Mouse (Mus musculus) heart, embryonic 13.5 days (tissue): ENCODE measurements around the gene Emsy. TPM values are rescaled to one million over a fixed set of nuclear protein-coding genes. Genes with fewer than 3 reads are reported as not detected.

ENCODE experiments used
- ATAC-seq: fragments of 200-750 bp; cut with Nextera tagmentation; 2 replicates; pipeline ENCODE4 v1.8.0; 2017; ENCODE audit warnings: moderate TSS enrichment; ENCODE audit not compliant: insufficient number of reproducible peaks, low FRiP score, low TSS enrichment; ENCODE audit errors: extremely low read depth
- H3K27ac ChIP-seq: fragments of 300-500 bp; sonication (generic); replicated peaks from 2 replicates; pipeline ENCODE4 v1.5.1; 2015; ENCODE audit warnings: moderate library complexity, mild to moderate bottlenecking, inconsistent platforms
- H3K27me3 ChIP-seq: fragments of 300-500 bp; sonication (generic); replicated peaks from 2 replicates; pipeline ENCODE4 v1.6.1; 2015; ENCODE audit warnings: mild to moderate bottlenecking, inconsistent platforms
- H3K36me3 ChIP-seq: fragments of 300-500 bp; sonication (generic); 2 replicates; pipeline ENCODE4 v1.6.1; 2015; ENCODE audit warnings: mild to moderate bottlenecking, inconsistent platforms
- H3K4me1 ChIP-seq: fragments of 300-500 bp; sonication (generic); 2 replicates; pipeline ENCODE4 v1.6.1; 2015; ENCODE audit warnings: inconsistent platforms
- H3K4me2 ChIP-seq: fragments of 300-500 bp; sonication (generic); 2 replicates; pipeline ENCODE4 v1.6.1; 2015; ENCODE audit warnings: inconsistent platforms, mild to moderate bottlenecking, moderate library complexity
- H3K4me3 ChIP-seq: fragments of 300-500 bp; sonication (generic); 2 replicates; pipeline ENCODE4 v1.5.1; 2015; ENCODE audit warnings: moderate library complexity, mild to moderate bottlenecking, inconsistent platforms
- H3K9ac ChIP-seq: fragments of 300-500 bp; sonication (generic); 2 replicates; pipeline ENCODE4 v1.6.1; 2015; ENCODE audit warnings: inconsistent platforms, mild to moderate bottlenecking, moderate library complexity
- H3K9me3 ChIP-seq: fragments of 300-500 bp; sonication (generic); 2 replicates; pipeline ENCODE4 v1.6.1; 2016; ENCODE audit warnings: inconsistent platforms
- WGBS: fragments of 180-500 bp; shearing (Covaris S2); methylation state at CpG from one replicate; pipeline ENCODE4 v1.1.7; 2015; ENCODE audit warnings: mixed read lengths; 5-methylcytosine and 5-hydroxymethylcytosine counted together
- polyA plus RNA-seq: library from polyadenylated mRNA; unstranded; fragments of >200 nt; fragmentation: Nextera tagmentation; extraction: Ambion mirVana; gene quantifications from 2 replicates; pipeline ENCODE4 v1.2.1, GENCODE M21; 2015

Gene Emsy
- polyA plus RNA-seq, 1 experiment from 2014 or later = 19.2 TPM

- no peak overlapping the region for H3K4me3 ChIP-seq
- no peak overlapping the region for H3K9ac ChIP-seq
- WGBS = 86% methylated on average over 5 of the region's 5 CpGs
- H3K4me1 ChIP-seq = peaks cover 31% of the 10 kb centered on the region
- H3K36me3 ChIP-seq = no peaks in the 10 kb centered on the region
- H3K4me2 ChIP-seq = no peak overlapping the region
- no peak overlapping the region for H3K27ac ChIP-seq
- no peaks in the 10 kb centered on the region for H3K27me3 ChIP-seq
- H3K9me3 ChIP-seq = no peaks in the 10 kb centered on the region
- no peak for ATAC-seq
Measured at GRCm38 (mm10) chr7:98541564-98541963, 115.0 kb downstream of the Emsy start.

DNA sequence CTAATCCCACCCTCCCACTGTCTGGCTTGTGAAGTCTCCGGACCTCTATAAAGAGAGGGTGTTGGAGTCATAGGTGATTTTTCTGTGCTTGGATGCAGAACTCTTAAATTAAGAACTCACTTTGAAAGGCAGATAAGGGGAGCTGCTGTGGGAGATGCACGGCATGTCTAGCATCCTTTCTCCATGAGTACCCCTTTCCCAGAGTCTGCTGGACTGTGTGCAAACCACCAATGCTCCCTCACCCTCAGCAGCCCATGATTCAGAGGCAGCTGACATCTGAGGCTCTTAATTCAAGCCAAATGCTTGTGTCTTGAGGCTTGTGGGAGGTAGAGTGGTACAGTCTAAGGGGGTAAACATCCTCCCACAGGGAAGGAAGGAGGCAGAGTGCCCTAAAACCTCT lies 115.7 kb downstream of the Emsy start:
- 61% methylated on average over 2 of the region's 2 CpGs for WGBS
- ATAC-seq = no peak
- peaks cover 38% of the 10 kb centered on the region for H3K4me1 ChIP-seq

DNA sequence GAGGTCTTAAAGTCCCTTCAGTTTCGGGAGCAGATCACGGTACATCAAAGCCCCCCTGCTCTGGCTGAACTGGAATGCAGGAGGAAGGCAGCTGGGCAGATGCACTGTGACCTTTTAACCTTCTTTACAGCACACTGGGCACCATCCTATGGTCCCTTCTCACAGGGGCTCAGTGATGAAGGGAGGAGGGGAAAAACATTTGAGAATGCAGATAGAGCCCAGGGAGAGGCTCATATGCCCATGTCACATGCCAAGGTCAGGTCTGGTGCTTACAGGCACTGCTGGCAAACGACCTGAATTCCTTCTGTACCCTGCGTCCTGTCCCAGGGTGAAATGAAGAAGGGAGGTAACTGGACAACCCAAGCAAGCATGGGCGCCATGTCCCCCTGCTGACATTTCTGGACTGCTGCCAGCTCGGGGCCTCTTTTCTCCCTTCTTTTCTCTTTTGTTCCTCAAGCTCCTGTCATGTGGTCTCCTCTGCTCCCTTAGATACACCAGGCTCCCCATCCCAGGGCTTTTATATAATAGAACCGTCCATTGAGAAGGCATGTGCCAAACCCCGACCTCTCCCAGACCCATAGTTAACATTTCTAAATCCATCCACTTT lies 118.5 kb downstream of the Emsy start:
- Histone ChIP-seq H3K4me1 (peaks cover 46% of the 10 kb centered on the region), H3K27ac (peak overlapping the region; percentile 66), H3K9me3 (no peaks in the 10 kb centered on the region), H3K27me3 (no peaks in the 10 kb centered on the region), H3K4me2 (no peak overlapping the region), H3K9ac (no peak overlapping the region), H3K4me3 (no peak overlapping the region), H3K36me3 (no peaks in the 10 kb centered on the region)
- ATAC-seq = no peak
- WGBS = 44% methylated on average over 8 of the region's 8 CpGs

More for the DNA sequence above, 115.7 kb downstream of the Emsy start:
- no peaks in the 10 kb centered on the region for H3K27me3 ChIP-seq
- no peak overlapping the region for H3K9ac ChIP-seq
- no peak overlapping the region for H3K27ac ChIP-seq
- H3K9me3 ChIP-seq = no peaks in the 10 kb centered on the region
- no peak overlapping the region for H3K4me3 ChIP-seq
- H3K4me2 ChIP-seq = no peak overlapping the region
- no peaks in the 10 kb centered on the region for H3K36me3 ChIP-seq

GRCm38 (mm10) chr7:98537210-98537966 lies 119.2 kb downstream of the Emsy start:
- Histone ChIP-seq H3K4me1 (peaks cover 46% of the 10 kb centered on the region), H3K4me2 (no peak overlapping the region), H3K27ac (peak overlapping the region; percentile 66), H3K36me3 (no peaks in the 10 kb centered on the region), H3K9me3 (no peaks in the 10 kb centered on the region), H3K27me3 (no peaks in the 10 kb centered on the region), H3K9ac (no peak overlapping the region), H3K4me3 (no peak overlapping the region)
- WGBS = 48% methylated on average over 10 of the region's 10 CpGs
- no peak for ATAC-seq

Other genes starting within 250 kb of the Emsy start
- gene Gucy2d, start 216.4 kb downstream of the Emsy start, polyA plus RNA-seq = not detected in 2 replicates
- gene Lrrc32, start 167.5 kb downstream of the Emsy start, polyA plus RNA-seq = 4.9 and 6.0 TPM in 2 replicates
- gene Thap12, start 46.3 kb upstream of the Emsy start, polyA plus RNA-seq = 35.5 and 35.7 TPM in 2 replicates
- gene Wnt11, start 178.3 kb upstream of the Emsy start, polyA plus RNA-seq = 15.8 and 17.4 TPM in 2 replicates